Mouse (Mus musculus) effector memory CD4-positive, alpha-beta T cell, adult 5 months (primary cell): ENCODE results near the gene Ifna7. TPM values are rescaled to one million over a fixed set of nuclear protein-coding genes. Genes with fewer than 3 reads are reported as not detected.

Source experiments
- polyA plus RNA-seq: library from polyadenylated mRNA; unstranded; fragments of 100-300 nt; shearing (Covaris generic); gene quantifications from one replicate; pipeline ENCODE4 v1.2.1, GENCODE M21; 2017

The Ifna7 gene
- polyA plus RNA-seq, result not detected

DNA sequence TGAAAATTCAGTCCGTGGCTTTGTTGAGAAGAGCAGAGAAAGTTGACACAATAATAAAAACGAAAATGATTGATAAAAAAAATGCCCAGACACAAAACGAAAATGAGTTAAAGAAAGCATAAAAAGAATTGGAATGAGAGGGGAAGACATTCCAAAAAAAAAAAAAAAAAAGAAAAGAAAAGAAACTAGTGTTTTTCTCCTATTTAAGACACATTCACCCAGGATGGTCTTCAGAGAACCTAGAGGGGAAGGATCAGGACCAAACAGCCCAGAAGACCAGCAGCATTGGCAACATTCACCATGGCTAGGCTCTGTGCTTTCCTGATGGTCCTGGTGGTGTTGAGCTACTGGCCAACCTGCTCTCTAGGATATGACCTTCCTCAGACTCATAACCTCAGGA, at the start of gene Ifna7:
Gene Ifna7, plus strand, starts transcription at position 301 of the 400 bp plus-strand sequence.

GRCm38 (mm10) chr4:88773534-88773933, 42.5 kb upstream of the Ifna7 start, which contains the start of gene Gm13290:
Gene Gm13290, plus strand, starts transcription at chr4:88773834.

GRCm38 (mm10) chr4:88776622-88777021, 39.4 kb upstream of the Ifna7 start, which contains the start of gene Gm13289:
Gene Gm13289, plus strand, starts transcription at chr4:88776922.

DNA sequence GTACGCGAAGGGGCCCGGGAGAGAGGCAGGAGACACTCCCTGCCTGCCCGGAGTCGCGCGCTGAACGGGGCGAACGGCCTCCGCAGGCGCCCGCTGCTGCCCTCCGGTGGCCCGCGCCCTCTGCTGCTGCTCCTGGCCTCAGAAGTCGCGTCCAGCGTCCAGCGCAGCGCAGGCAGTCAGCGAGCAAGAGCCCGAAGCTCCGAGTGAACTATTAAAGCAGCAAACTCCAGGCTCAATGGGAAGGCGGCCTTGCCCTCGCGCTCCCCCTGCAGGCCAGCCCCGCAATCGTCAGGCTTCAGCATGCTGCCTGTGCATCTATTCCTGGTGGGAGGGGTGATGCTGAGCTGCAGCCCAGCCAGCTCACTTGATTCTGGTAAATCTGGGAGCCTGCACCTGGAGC, 36.5 kb upstream of the Ifna7 start, which contains the start of gene Gm13272:
Gene Gm13272, plus strand, starts transcription at position 301 of the 400 bp plus-strand sequence.

GRCm38 (mm10) chr4:88781831-88782230, 34.2 kb upstream of the Ifna7 start, which contains the start of gene Ifnz:
Gene Ifnz, plus strand, starts transcription at chr4:88782131.

DNA sequence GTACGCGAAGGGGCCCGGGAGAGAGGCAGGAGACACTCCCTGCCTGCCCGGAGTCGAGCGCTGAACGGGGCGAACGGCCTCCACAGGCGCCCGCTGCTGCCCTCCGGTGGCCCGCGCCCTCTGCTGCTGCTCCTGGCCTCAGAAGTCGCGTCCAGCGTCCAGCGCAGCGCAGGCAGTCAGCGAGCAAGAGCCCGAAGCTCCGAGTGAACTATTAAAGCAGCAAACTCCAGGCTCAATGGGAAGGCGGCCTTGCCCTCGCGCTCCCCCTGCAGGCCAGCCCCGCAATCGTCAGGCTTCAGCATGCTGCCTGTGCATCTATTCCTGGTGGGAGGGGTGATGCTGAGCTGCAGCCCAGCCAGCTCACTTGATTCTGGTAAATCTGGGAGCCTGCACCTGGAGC, 30.6 kb upstream of the Ifna7 start, which contains the start of gene Gm13276:
Gene Gm13276, plus strand, starts transcription at position 301 of the 400 bp plus-strand sequence.

GRCm38 (mm10) chr4:88788402-88788801, 27.6 kb upstream of the Ifna7 start, which contains the start of gene Gm13277:
Gene Gm13277, plus strand, starts transcription at chr4:88788632.

DNA sequence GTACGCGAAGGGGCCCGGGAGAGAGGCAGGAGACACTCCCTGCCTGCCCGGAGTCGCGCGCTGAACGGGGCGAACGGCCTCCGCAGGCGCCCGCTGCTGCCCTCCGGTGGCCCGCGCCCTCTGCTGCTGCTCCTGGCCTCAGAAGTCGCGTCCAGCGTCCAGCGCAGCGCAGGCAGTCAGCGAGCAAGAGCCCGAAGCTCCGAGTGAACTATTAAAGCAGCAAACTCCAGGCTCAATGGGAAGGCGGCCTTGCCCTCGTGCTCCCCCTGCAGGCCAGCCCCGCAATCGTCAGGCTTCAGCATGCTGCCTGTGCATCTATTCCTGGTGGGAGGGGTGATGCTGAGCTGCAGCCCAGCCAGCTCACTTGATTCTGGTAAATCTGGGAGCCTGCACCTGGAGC, 24.8 kb upstream of the Ifna7 start, which contains the start of gene Gm13278:
Gene Gm13278, plus strand, starts transcription at position 301 of the 400 bp plus-strand sequence.

GRCm38 (mm10) chr4:88793936-88794675, 21.9 kb upstream of the Ifna7 start, which contains the start of gene Gm13275:
Gene Gm13275, plus strand, starts transcription at chr4:88794487.

GRCm38 (mm10) chr4:88797097-88797496, 18.9 kb upstream of the Ifna7 start, which contains the start of gene Gm13279:
Gene Gm13279, plus strand, starts transcription at chr4:88797397.

GRCm38 (mm10) chr4:88799365-88799764, 16.7 kb upstream of the Ifna7 start, which contains the start of gene Gm13285:
Gene Gm13285, plus strand, starts transcription at chr4:88799665.

DNA sequence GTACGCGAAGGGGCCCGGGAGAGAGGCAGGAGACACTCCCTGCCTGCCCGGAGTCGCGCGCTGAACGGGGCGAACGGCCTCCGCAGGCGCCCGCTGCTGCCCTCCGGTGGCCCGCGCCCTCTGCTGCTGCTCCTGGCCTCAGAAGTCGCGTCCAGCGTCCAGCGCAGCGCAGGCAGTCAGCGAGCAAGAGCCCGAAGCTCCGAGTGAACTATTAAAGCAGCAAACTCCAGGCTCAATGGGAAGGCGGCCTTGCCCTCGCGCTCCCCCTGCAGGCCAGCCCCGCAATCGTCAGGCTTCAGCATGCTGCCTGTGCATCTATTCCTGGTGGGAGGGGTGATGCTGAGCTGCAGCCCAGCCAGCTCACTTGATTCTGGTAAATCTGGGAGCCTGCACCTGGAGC, 13.1 kb upstream of the Ifna7 start, which contains the start of gene Gm13287:
Gene Gm13287, plus strand, starts transcription at position 301 of the 400 bp plus-strand sequence.

GRCm38 (mm10) chr4:88805231-88805630, 10.8 kb upstream of the Ifna7 start, which contains the start of gene Gm13288:
Gene Gm13288, plus strand, starts transcription at chr4:88805531.

DNA sequence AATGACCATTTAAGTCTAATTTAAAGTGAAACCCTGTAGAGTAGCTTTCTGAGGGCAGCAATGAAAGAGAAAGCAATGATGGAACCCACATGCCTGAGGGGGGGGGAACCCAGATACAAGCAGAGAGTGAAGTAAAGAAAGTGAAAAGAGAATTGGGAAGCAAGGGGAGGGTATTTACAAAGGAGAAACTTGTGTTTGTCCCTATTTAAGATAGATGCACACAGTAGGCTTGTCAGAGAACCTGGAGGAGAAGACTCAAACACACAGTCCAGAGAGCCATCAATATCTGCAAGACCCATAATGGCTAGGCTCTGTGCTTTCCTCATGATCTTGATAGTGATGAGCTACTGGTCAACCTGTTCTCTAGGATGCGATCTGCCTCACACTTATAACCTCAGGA, 3.6 kb downstream of the Ifna7 start, which contains the start of gene Ifna11:
Gene Ifna11, plus strand, starts transcription at position 301 of the 400 bp plus-strand sequence.

GRCm38 (mm10) chr4:88827116-88827515, 11.1 kb downstream of the Ifna7 start, which contains the start of gene Ifna6:
Gene Ifna6, plus strand, starts transcription at chr4:88827416.

GRCm38 (mm10) chr4:88835225-88835624, 19.2 kb downstream of the Ifna7 start, which contains the start of gene Ifna5:
Gene Ifna5, plus strand, starts transcription at chr4:88835525.

GRCm38 (mm10) chr4:88841438-88841911, 25.4 kb downstream of the Ifna7 start, which contains the start of gene Ifna4:
Gene Ifna4, plus strand, starts transcription at chr4:88841861.

DNA sequence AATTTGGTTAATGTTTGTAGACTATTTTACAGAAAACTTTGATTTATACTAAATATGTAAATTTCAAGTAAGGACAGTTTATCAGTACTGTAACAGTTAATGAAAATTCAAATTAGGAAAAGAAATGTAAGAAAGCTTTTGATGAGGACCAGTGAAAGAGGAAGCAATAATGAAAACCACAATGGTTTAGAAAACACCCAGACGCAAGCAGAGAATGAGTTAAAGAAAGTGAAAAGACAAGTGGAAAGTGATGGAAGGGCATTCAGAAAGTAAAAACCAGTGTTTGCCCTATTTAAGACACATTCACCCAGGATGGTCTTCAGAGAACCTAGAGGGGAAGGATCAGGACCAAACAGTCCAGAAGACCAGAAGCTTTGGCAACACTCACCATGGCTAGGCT, 33.7 kb downstream of the Ifna7 start, which contains the start of gene Ifna1:
Gene Ifna1, plus strand, starts transcription at position 390 of the 400 bp plus-strand sequence.

Other genes with a start within 250 kb of the Ifna7 start
- not detected for gene Ifna14, start 244.4 kb upstream of the Ifna7 start, polyA plus RNA-seq
- gene Ifna9, start 223.8 kb upstream of the Ifna7 start, polyA plus RNA-seq, result not detected
- gene Ifna12, start 212.9 kb upstream of the Ifna7 start, polyA plus RNA-seq, result not detected
- not detected for gene C87499, start 181.8 kb upstream of the Ifna7 start, polyA plus RNA-seq
- not detected for gene Ifna13, start 171.8 kb upstream of the Ifna7 start, polyA plus RNA-seq
- not detected for gene Ifna16, start 139.3 kb upstream of the Ifna7 start, polyA plus RNA-seq
- not detected for gene Ifna2, start 132.3 kb upstream of the Ifna7 start, polyA plus RNA-seq
- not detected for gene Ifnab, start 124.9 kb upstream of the Ifna7 start, polyA plus RNA-seq
- 0.66 TPM for gene Gm26566, start 94.4 kb upstream of the Ifna7 start, polyA plus RNA-seq
- gene Klhl9, start 93.8 kb upstream of the Ifna7 start, polyA plus RNA-seq, result 19.4 TPM
- not detected for gene Gm13271, start 61.4 kb upstream of the Ifna7 start, polyA plus RNA-seq
- not detected for gene Gm13283, start 56.1 kb upstream of the Ifna7 start, polyA plus RNA-seq
- gene Gm13290, start 42.4 kb upstream of the Ifna7 start, polyA plus RNA-seq, result not detected
- not detected for gene Gm13289, start 39.3 kb upstream of the Ifna7 start, polyA plus RNA-seq
- gene Gm13272, start 36.4 kb upstream of the Ifna7 start, polyA plus RNA-seq, result not detected
- not detected for gene Ifnz, start 34.1 kb upstream of the Ifna7 start, polyA plus RNA-seq
- gene Gm13276, start 30.5 kb upstream of the Ifna7 start, polyA plus RNA-seq, result not detected
- not detected for gene Gm13277, start 27.6 kb upstream of the Ifna7 start, polyA plus RNA-seq
- gene Gm13278, start 24.7 kb upstream of the Ifna7 start, polyA plus RNA-seq, result not detected
- gene Gm13275, start 21.7 kb upstream of the Ifna7 start, polyA plus RNA-seq, result not detected
- not detected for gene Gm13279, start 18.8 kb upstream of the Ifna7 start, polyA plus RNA-seq
- gene Gm13285, start 16.6 kb upstream of the Ifna7 start, polyA plus RNA-seq, result 0.65 TPM
- not detected for gene Gm13287, start 13.0 kb upstream of the Ifna7 start, polyA plus RNA-seq
- gene Gm13288, start 10.7 kb upstream of the Ifna7 start, polyA plus RNA-seq, result 0.32 TPM
- not detected for gene Ifna11, start 3.7 kb downstream of the Ifna7 start, polyA plus RNA-seq
- not detected for gene Ifna6, start 11.2 kb downstream of the Ifna7 start, polyA plus RNA-seq
- not detected for gene Ifna5, start 19.3 kb downstream of the Ifna7 start, polyA plus RNA-seq
- gene Ifna4, start 25.6 kb downstream of the Ifna7 start, polyA plus RNA-seq, result not detected
- not detected for gene Ifna1, start 33.9 kb downstream of the Ifna7 start, polyA plus RNA-seq
- gene Ifne, start 64.0 kb downstream of the Ifna7 start, polyA plus RNA-seq, result not detected